Mouse (Mus musculus): ENCODE results near the gene Cnpy4.
A peak's percentile ranks its signal among the peaks of the same experiment; 100 is the strongest.
"Not testable (repeated sequence)": the region's sequence is repeated elsewhere in the genome, so short reads cannot be mapped to it uniquely, and the experiment has no call there.

Gene Cnpy4

DNA sequence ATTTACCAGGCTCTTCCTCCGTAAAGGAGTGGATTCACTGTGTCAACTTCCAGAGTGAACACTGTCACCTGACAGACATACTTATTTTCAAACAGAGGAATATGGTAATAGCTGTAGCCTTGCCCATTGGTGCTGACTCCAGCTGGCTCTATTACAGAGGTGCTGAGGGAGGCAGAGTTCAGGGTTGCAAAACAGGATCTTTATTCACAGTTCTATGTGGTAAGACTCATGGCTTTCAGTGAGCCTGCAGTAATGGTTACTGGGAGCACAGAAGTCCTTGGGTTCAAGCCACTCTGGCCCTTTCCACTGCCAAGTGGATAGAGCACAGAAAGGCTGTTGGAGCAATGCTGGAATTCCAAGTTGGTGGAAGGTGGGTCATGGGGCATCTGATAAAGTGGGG lies 20.0 kb downstream of the Cnpy4 start:
- DNase-seq, result no peak

DNA sequence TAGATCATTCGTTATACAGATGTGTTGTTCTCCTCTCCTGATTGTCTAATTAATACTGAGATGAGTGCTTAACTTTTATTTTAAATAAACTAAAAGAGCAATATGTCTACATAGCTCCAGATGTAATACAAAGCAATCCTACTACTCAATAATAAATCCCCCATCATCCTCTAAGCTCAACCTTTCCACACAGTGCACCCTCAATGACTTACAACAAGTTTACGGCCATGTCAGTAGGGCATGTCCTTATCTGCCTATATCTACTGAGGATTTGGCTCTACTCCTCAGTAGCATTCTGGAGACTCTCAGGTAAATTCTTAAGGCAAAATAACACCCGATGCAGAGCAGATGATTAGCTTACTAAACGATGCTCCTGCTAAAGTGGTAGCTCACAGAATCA lies 20.6 kb downstream of the Cnpy4 start:
- DNase-seq, result no peak

DNA sequence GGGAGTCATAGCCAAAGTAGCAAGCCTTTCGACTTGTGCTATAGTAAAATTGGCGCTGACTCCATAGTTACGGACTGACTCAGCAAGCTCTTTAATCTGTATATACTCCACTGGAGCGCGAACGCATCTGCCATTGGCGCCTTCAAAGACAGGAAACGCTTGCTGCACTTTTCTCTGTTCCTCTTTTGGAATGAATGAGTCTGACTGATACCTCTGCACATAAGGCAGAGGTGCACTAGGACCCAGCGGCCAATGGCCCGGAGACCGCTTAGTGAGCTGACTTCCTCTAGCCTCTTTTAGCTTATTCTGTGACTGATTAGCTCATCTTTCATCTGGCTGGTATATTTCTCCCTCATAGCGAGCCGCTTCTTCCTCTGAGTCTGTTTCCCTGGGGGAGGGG lies 29.3 kb downstream of the Cnpy4 start:
- DNase-seq, result not testable (repeated sequence)

DNA sequence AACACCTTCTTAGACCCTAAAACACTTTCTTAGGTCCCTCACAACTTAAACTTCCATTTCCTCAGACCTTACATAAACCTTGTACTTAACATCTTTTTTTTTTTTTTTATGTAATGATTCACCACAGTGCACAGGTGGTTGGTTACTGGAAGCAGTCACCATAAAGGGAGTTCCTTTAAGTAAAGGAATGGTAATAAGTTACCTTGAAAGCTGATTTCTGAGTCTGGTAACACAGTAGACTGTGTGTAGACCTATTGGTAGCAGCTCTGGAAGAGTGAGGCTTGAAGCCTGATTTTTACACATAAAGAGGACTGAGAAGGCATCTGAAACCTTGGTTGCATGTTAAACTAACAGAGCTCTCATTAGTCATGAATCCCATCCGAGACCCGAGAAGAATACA lies 32.6 kb downstream of the Cnpy4 start:
- no peak for DNase-seq

DNA sequence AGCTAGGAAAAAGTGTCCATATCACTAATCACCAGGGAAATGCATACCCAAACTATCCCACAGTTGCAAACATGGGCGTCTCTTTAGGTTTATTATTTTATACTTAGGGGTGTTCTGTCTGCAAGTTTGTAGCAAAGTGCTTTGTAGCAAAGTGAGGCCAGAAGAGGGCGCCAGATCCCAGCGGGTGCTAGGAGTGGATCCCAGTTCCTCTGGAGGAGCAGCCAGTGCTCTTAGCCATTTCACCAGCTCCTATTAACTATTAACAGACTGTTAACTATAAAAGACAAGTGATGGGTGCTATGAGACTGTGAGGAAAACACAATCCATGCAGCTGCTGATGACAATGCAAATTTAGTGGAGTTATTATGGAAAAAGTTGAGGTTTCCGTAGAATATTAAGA lies 34.8 kb downstream of the Cnpy4 start:
- peak; percentile 71 to 87 for DNase-seq

DNA sequence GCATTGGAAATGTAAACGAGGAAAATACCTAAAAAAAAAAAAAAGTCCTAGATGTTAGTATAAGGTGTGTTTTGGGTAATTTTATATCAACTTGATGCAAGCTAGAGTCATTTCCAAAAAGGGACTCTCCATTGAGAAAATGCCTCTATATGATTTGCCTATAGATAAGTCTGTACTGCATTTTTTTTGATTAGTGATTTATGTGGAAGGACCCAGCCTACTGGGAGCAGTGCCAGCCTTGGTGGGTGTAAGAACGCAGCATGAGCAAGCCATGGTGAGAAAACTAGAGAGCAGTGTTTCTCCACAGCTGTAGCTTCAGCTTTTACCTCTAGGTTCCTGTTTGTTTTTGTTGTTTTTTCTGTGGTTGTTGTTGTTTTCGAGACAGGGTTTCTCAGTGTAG lies 36.0 kb downstream of the Cnpy4 start:
- DNase-seq, result no peak

DNA sequence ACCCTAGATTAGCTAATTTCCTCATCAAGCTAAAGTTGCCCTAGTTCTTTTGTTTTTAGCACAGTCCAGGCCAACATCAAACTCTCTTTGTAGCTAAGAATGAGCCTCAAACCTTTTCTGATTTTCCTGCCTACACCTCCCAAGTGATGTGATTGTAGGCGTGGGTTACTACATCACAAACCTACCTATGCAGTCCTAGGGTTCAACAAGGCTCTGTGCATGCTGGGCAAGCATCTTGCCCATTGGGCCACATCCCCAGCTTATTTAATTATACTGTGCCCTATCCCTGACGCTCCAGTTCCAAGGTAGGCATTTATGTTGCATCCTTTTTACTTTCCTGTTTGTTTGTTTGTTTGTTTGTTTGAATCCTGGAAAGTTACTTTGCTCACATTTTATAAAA lies 38.4 kb downstream of the Cnpy4 start, which contains the start of gene Nxpe5:
Nxpe5 (plus strand) TSS at position 199 of the 400 bp plus-strand sequence.
- DNase-seq, result no peak

DNA sequence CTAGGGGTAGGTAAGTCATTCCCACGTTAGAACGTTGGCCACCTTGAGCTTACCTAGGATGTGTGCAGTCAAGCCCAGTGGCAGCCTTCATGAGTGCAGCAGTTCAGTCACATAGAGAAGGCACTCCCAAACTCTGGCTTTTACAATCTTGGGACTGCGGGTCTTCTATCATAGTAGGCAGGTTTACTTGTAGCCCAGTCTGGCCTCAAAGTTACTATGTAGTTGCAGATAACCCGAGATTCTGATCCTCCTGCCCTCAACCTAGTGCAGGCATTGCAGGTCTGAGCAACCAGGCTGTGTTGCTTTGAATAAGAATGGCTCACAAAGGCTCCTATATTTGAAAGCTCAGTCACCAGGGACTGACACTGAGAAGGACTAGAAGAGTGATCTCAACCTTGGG lies 39.2 kb downstream of the Cnpy4 start:
- DNase-seq, result no peak

DNA sequence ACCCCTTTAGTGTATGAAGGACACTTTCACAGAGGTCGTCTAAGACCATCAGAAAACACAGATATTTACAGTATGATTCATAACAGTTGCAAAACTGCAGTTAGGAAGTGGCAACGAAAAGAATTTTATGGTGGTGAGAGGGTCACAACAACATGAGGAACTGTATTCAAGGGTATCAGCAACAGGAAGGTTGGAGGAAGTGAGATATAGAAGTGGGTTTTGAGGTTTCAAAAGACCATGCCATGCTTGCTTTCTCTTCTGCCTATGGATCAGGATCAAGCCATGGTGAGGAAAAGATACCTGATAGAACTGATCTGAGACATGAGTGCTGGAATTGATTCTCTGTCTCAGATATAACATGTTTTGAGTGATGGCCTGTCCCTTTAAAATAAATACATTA lies 40.1 kb downstream of the Cnpy4 start:
- no peak for DNase-seq

DNA sequence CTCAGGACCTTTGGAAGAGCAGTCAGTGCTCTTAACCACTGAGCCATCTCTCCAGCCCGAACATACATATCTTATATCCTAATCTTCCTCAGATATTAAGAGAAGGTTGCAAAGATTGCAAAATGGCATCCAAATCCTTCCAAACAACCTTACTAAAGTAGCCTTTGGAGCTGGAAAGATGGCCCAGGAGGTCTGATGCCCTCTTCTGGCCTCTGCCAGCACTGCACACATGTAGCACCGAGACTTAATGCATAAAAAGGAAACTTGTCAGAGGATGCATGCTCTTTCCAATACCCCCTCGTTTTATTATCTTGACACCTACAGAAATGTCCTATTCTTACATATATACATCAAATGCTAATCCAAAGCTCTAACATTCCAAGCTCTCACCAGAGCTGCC lies 40.7 kb downstream of the Cnpy4 start:
- peak in 1 of 2 experiments; percentile 44 for DNase-seq

DNA sequence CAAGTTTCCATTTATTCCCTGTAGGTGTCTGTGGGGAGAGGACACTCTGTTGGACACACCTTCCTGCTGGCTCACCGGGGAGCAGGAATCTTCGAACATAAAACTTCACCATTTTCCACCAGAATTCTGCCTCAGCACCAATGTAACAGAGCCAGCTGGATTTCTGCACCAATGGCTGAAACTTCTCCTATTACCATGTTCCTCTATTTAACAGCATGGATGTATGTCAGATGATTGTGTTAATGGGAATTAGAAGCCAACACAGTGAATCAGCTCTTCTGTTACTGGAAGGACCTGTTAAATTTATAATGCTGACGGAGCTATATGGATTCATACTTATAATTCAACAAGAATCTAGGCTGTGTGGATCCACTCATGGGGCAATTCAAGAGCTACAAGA lies 42.2 kb downstream of the Cnpy4 start:
- no peak for DNase-seq

DNA sequence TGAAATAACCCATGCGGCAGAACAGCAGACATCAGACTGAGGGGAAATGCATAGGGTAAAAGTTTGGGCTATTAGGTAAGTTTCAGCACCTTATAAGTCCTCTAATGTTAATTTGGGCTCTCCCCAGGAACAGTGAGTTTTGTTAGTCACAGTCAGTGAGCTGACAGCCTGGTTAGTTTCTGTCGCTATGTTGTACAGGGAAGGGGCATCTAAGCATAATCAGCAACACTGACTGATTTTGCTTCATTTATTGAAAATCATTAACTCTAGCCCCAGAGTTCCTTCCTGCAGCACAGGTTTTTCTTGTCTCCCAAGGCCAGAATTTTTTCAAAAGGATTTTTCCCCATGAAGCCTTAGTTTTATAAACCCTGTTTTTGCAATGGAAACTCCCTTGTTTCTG lies 46.5 kb downstream of the Cnpy4 start:
- no peak for DNase-seq

DNA sequence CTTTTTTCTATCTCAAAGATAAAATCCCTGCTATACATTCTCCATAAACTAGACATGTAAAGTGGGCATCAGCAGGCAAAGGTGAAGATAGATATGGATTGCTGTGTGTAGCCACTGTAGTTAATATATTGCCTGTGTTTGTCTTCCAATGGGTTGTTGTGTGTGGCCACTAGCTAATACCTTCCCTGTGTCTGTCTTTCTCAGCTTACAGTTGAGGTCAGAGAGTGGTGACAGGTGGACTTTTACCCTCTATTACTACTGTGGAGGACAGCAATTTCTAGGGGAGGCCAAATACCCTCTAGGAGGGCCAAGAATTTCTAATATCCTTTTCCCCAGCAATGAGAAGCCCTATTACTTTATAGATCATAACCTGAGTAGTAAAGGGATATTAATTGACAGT lies 46.9 kb downstream of the Cnpy4 start:
- no peak for DNase-seq

DNA sequence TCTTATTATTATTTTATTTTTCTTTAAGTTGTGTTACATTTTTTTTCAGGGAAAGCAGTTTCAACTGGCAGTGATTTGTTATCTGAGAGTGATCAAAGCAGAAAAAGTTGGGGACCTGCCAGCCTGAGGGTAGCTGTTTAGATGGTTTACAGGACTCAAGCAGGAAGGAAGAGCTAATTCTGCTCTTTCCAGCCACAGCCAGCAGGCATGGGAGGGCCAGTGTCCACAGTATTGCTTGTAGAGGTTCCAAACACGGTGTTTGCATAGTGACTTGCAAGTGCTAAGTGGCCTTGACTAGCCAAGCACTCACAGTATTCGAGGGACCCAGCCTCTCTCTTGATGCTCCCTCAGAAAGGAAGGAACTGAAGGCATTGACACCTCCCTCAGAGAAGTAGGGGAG lies 54.2 kb downstream of the Cnpy4 start:
- DNase-seq, result peak in 1 of 2 experiments; percentile 29
